Comparison of ENCODE assay signal across 9 mouse cellular contexts in genomic region chr9:118477961-118478360, GRCm38 (mm10). TPM values are rescaled to one million over a fixed set of nuclear protein-coding genes. Genes with fewer than 3 reads are reported as not detected.
DNase-seq lines count a peak whose midpoint lies in the region; ATAC-seq and TF ChIP-seq lines count a peak whose summit lies in the region.
"Had no signal": no experiment of that assay in that cellular context is flagged by ENCODE, and none has a peak within 500 bp of the region (broad histone marks: within the 10 kb centered on the region; RNA-seq: fewer than 3 reads in every experiment).

Gene Eomes, plus strand, starts transcription at chr9:118478212.

- no peak within 1 kb of the TSS; the same call in 1 of the 2 replicates for H3K27ac ChIP-seq in heart, embryonic 10.5 days
- H3K27ac ChIP-seq in ES-E14 (ENCODE audit: insufficient read depth, low read depth, low read length, poor library complexity, severe bottlenecking): no peak within 1 kb of the TSS
- peak within 1 kb of the TSS; percentile 53 for H3K27ac ChIP-seq in forebrain, embryonic 10.5 days
- no peak within 1 kb of the TSS for H3K27ac ChIP-seq in liver, embryonic 12.5 days
- no peak within 1 kb of the TSS for H3K27ac ChIP-seq in stomach, embryonic 14.5 days (ENCODE audit: low read length)

- no peak for ATAC-seq in liver, embryonic 12.5 days
- ATAC-seq in stomach, embryonic 14.5 days (ENCODE audit: insufficient number of reproducible peaks, insufficient read depth, low FRiP score, low read depth): no peak
- ATAC-seq in frontal cortex, adult (ENCODE audit: low TSS enrichment): no peak

- H3K9ac ChIP-seq in ES-E14 (ENCODE audit: insufficient read depth, low read depth, low read length, poor library complexity, severe bottlenecking): peak within 1 kb of the TSS; percentile 77
- no peak within 1 kb of the TSS for H3K9ac ChIP-seq in liver, embryonic 12.5 days
- H3K9ac ChIP-seq in stomach, embryonic 14.5 days (replicated peaks; ENCODE audit: low read depth, low read length): no peak within 1 kb of the TSS

- no peak for DNase-seq in heart, embryonic 10.5 days (ENCODE audit: low spot score)
- DNase-seq in heart, adult 18-20 months: no peak
- no peak for DNase-seq in ES-E14 (ENCODE audit: low read depth, low spot score)
- DNase-seq in forebrain, embryonic 10.5 days (ENCODE audit: extremely low spot score, low spot score): peak; percentile 49
- DNase-seq in urinary bladder, adult 2 months (ENCODE audit: low spot score): no peak

- WGBS in heart, embryonic 10.5 days: under 1% methylated on average over 9 of the region's 9 CpGs
- whole genome bisulfite sequencing in forebrain, embryonic 10.5 days: 1% methylated on average over 9 of the region's 9 CpGs
- 1% methylated on average over 9 of the region's 9 CpGs for WGBS in liver, embryonic 12.5 days (ENCODE audit: insufficient replicate concordance)
- WGBS in stomach, embryonic 14.5 days: under 1% methylated on average over 9 of the region's 9 CpGs

- no peaks in the 10 kb centered on the region for H3K9me3 ChIP-seq in heart, embryonic 10.5 days
- H3K9me3 ChIP-seq in ES-E14 (ENCODE audit: control insufficient read depth, insufficient read depth, low read depth, low read length): no peaks in the 10 kb centered on the region
- H3K9me3 ChIP-seq in forebrain, embryonic 10.5 days: no peaks in the 10 kb centered on the region
- H3K9me3 ChIP-seq in liver, embryonic 12.5 days (replicated peaks): no peaks in the 10 kb centered on the region
- no peaks in the 10 kb centered on the region for H3K9me3 ChIP-seq in stomach, embryonic 14.5 days (ENCODE audit: control insufficient read depth, low read depth, low read length)

- peak within 1 kb of the TSS; percentile 66 for H3K4me2 ChIP-seq in liver, embryonic 12.5 days
- H3K4me2 ChIP-seq in stomach, embryonic 14.5 days (replicated peaks; ENCODE audit: low read depth, low read length): peak within 1 kb of the TSS; percentile 64

- peaks cover 86% of the 10 kb centered on the region for H3K27me3 ChIP-seq in heart, embryonic 10.5 days (ENCODE audit: insufficient read depth, poor library complexity, severe bottlenecking)
- peaks cover 97% of the 10 kb centered on the region for H3K27me3 ChIP-seq in forebrain, embryonic 10.5 days (ENCODE audit: poor library complexity, severe bottlenecking)
- H3K27me3 ChIP-seq in liver, embryonic 12.5 days (replicated peaks): peaks cover 83% of the 10 kb centered on the region
- peaks cover 64% of the 10 kb centered on the region for H3K27me3 ChIP-seq in stomach, embryonic 14.5 days (ENCODE audit: control insufficient read depth, insufficient read depth, low read length)

- H3K4me3 ChIP-seq in heart, embryonic 10.5 days: peak within 1 kb of the TSS; percentile 64
- peak within 1 kb of the TSS; percentile 71 to 83 for H3K4me3 ChIP-seq in ES-E14 (ENCODE audit: insufficient read depth in 1 of 2, low read depth in 1 of 2, low read length in 2 of 2, poor library complexity in 1 of 2, severe bottlenecking in 1 of 2)
- peak within 1 kb of the TSS; percentile 46 for H3K4me3 ChIP-seq in forebrain, embryonic 10.5 days
- peak within 1 kb of the TSS; percentile 45 for H3K4me3 ChIP-seq in liver, embryonic 12.5 days
- H3K4me3 ChIP-seq in stomach, embryonic 14.5 days (ENCODE audit: low read depth, low read length): peak within 1 kb of the TSS; percentile 34

- H3K4me1 ChIP-seq in heart, embryonic 10.5 days: peaks cover 30% of the 10 kb centered on the region
- peaks cover 3 to 10% of the 10 kb centered on the region in 2 experiments; a peak in 1 of 4 replicates for H3K4me1 ChIP-seq in ES-E14 (ENCODE audit: control insufficient read depth in 2 of 2, insufficient read depth in 2 of 2, low read length in 2 of 2, poor library complexity in 1 of 2)
- H3K4me1 ChIP-seq in forebrain, embryonic 10.5 days: peaks cover 36% of the 10 kb centered on the region
- H3K4me1 ChIP-seq in liver, embryonic 12.5 days: peaks cover 22% of the 10 kb centered on the region; the same call in 1 of the 2 replicates
- H3K4me1 ChIP-seq in stomach, embryonic 14.5 days (ENCODE audit: control insufficient read depth, insufficient read depth, low read length): peaks cover 9% of the 10 kb centered on the region; the same call in 1 of the 2 replicates

- in situ Hi-C loops in ES-E14 (cut with MboI; ENCODE audit: low sequenced_read_pairs in 2 of 2, unreplicated experiment in 2 of 2): loop anchor here in 1 of 2 experiments (25.0 kb wide), 1 partner anchor 416 kb away; no protein-coding TSS in a partner anchor

- H3K36me3 ChIP-seq in heart, embryonic 10.5 days: no peaks in the 10 kb centered on the region
- no peaks in the 10 kb centered on the region for H3K36me3 ChIP-seq in ES-E14 (ENCODE audit: control insufficient read depth, insufficient read depth, low read length, poor library complexity, severe bottlenecking)
- H3K36me3 ChIP-seq in forebrain, embryonic 10.5 days (replicated peaks): no peaks in the 10 kb centered on the region
- no peaks in the 10 kb centered on the region for H3K36me3 ChIP-seq in liver, embryonic 12.5 days
- no peaks in the 10 kb centered on the region for H3K36me3 ChIP-seq in stomach, embryonic 14.5 days (ENCODE audit: control insufficient read depth, insufficient read depth, low read length)

TF ChIP-seq in ES-E14, 5 proteins besides CTCF, POLR2A, EP300 and RAD21:
- no peak for TF ChIP-seq HCFC1 (IDR thresholded peaks at IDR 0.05; ENCODE audit: borderline replicate concordance, insufficient read depth, low read length)

RNA-seq across cellular contexts. Expression of gene Eomes, which starts in this region (rescaled TPM):
- polyA plus RNA-seq in heart, embryonic 10.5 days (2016; fragmentation: Nextera tagmentation; extraction: Ambion mirVana): 0.11 and 0.13 TPM in 2 replicates
- under 1 TPM; 0.07 to 0.10 TPM for total RNA-seq in heart, adult 18-20 months (2021)
- total RNA-seq in ES-E14 (2012; rRNA removed): 1.1 and 3.2 TPM in 2 replicates
- polyA plus RNA-seq in forebrain, embryonic 10.5 days (2016; fragmentation: Nextera tagmentation; extraction: Ambion mirVana): 6.2 and 7.7 TPM in 2 replicates
- polyA plus RNA-seq in liver, embryonic 12.5 days (2016; fragmentation: Nextera tagmentation; extraction: Ambion mirVana): not detected in 2 replicates
- polyA plus RNA-seq in stomach, embryonic 14.5 days (2014; fragmentation: Nextera tagmentation; extraction: Ambion mirVana): 0.22 TPM in 1 of 2 replicates, not detected in the other
- 0.12 and 0.27 TPM in 2 replicates for polyA plus RNA-seq in urinary bladder, adult 2 months (2012; rRNA removed)
- total RNA-seq: MEL had no signal
